Mouse (Mus musculus): ENCODE data around the gene Ttc7.

The Ttc7 gene

GRCm38 (mm10) chr17:87312924-87313870 is 30.5 kb downstream of the Ttc7 start:
- ATAC-seq (ENCODE audit: insufficient number of reproducible peaks, low FRiP score, low TSS enrichment), result no peak

- ATAC-seq (ENCODE audit: insufficient number of reproducible peaks, low FRiP score, low TSS enrichment), result no peak
Observed at GRCm38 (mm10) chr17:87314121-87314520, 31.4 kb downstream of the Ttc7 start.

GRCm38 (mm10) chr17:87314530-87314946 is 31.9 kb downstream of the Ttc7 start:
- ATAC-seq (ENCODE audit: insufficient number of reproducible peaks, low FRiP score, low TSS enrichment), result peak; percentile 19

- ATAC-seq (ENCODE audit: insufficient number of reproducible peaks, low FRiP score, low TSS enrichment), result peak; percentile 54
Observed at GRCm38 (mm10) chr17:87315021-87315531, 32.4 kb downstream of the Ttc7 start.

- ATAC-seq (ENCODE audit: insufficient number of reproducible peaks, low FRiP score, low TSS enrichment), result no peak
Observed at GRCm38 (mm10) chr17:87315891-87316763, 33.4 kb downstream of the Ttc7 start.

GRCm38 (mm10) chr17:87317271-87317670 is 34.6 kb downstream of the Ttc7 start:
- no peak for ATAC-seq (ENCODE audit: insufficient number of reproducible peaks, low FRiP score, low TSS enrichment)

- peak; percentile 65 for ATAC-seq (ENCODE audit: insufficient number of reproducible peaks, low FRiP score, low TSS enrichment)
Observed at GRCm38 (mm10) chr17:87317947-87318346, 35.3 kb downstream of the Ttc7 start.

GRCm38 (mm10) chr17:87321673-87322072 is 39.0 kb downstream of the Ttc7 start:
- no peak for ATAC-seq (ENCODE audit: insufficient number of reproducible peaks, low FRiP score, low TSS enrichment)

GRCm38 (mm10) chr17:87323215-87323614 is 40.5 kb downstream of the Ttc7 start:
- ATAC-seq (ENCODE audit: insufficient number of reproducible peaks, low FRiP score, low TSS enrichment), result no peak

- ATAC-seq (ENCODE audit: insufficient number of reproducible peaks, low FRiP score, low TSS enrichment), result peak; percentile 49
Observed at GRCm38 (mm10) chr17:87325501-87325900, 42.8 kb downstream of the Ttc7 start.

GRCm38 (mm10) chr17:87326987-87327386 is 44.3 kb downstream of the Ttc7 start:
- ATAC-seq (ENCODE audit: insufficient number of reproducible peaks, low FRiP score, low TSS enrichment), result no peak

GRCm38 (mm10) chr17:87327645-87328044 is 45.0 kb downstream of the Ttc7 start:
- no peak for ATAC-seq (ENCODE audit: insufficient number of reproducible peaks, low FRiP score, low TSS enrichment)

GRCm38 (mm10) chr17:87328177-87328768 is 45.6 kb downstream of the Ttc7 start:
- no peak for ATAC-seq (ENCODE audit: insufficient number of reproducible peaks, low FRiP score, low TSS enrichment)

GRCm38 (mm10) chr17:87329144-87329700 is 46.5 kb downstream of the Ttc7 start:
- no peak for ATAC-seq (ENCODE audit: insufficient number of reproducible peaks, low FRiP score, low TSS enrichment)

- peak; percentile 53 for ATAC-seq (ENCODE audit: insufficient number of reproducible peaks, low FRiP score, low TSS enrichment)
Observed at GRCm38 (mm10) chr17:87330250-87330920, 47.7 kb downstream of the Ttc7 start.

- peak; percentile 57 for ATAC-seq (ENCODE audit: insufficient number of reproducible peaks, low FRiP score, low TSS enrichment)
Observed at GRCm38 (mm10) chr17:87330921-87331291, 48.2 kb downstream of the Ttc7 start.

GRCm38 (mm10) chr17:87331336-87332141 is 48.9 kb downstream of the Ttc7 start:
- ATAC-seq (ENCODE audit: insufficient number of reproducible peaks, low FRiP score, low TSS enrichment), result peak; percentile 32

GRCm38 (mm10) chr17:87332142-87332815 is 49.6 kb downstream of the Ttc7 start:
- peak; percentile 12 for ATAC-seq (ENCODE audit: insufficient number of reproducible peaks, low FRiP score, low TSS enrichment)
